Mouse (Mus musculus) CH12.LX (cell line): ENCODE results near the gene Il6st. TPM values are rescaled to one million over a fixed set of nuclear protein-coding genes. Genes with fewer than 3 reads are reported as not detected.

ENCODE experiments used
- DNase-seq: peaks from one replicate; pipeline ENCODE4 v3.0.0-alpha.2; 2013; ENCODE audit errors: extremely low read depth
- H3K27ac ChIP-seq: 2 replicates; pipeline ENCODE4 v1.5.1; 2012; ENCODE audit warnings: low read depth, mild to moderate bottlenecking, control low read depth, moderate library complexity; ENCODE audit not compliant: insufficient read depth
- H3K27me3 ChIP-seq: replicated peaks from 2 replicates; pipeline ENCODE3; 2012; ENCODE audit warnings: inconsistent platforms
- H3K36me3 ChIP-seq, 2 experiments: replicated peaks in 1 of 2; 2 replicates each; pipeline versions ENCODE3 to v1.6.1; 2012; ENCODE audit warnings: inconsistent platforms in 1 of 2, low read length in 1 of 2, mild to moderate bottlenecking in 1 of 2, mixed read lengths in 1 of 2, moderate library complexity in 1 of 2; ENCODE audit not compliant: control insufficient read depth in 1 of 2, insufficient read depth in 1 of 2
- H3K4me1 ChIP-seq, 2 experiments: 2 replicates each; pipeline ENCODE4 v1.6.1; 2012; ENCODE audit warnings: inconsistent platforms in 1 of 2, moderate library complexity in 1 of 2; ENCODE audit not compliant: insufficient read depth in 2 of 2, control insufficient read depth in 1 of 2
- H3K4me2 ChIP-seq: 2 replicates; pipeline ENCODE4 v1.6.1; 2012; ENCODE audit warnings: low read depth, mild to moderate bottlenecking, control low read depth; ENCODE audit not compliant: poor library complexity, insufficient read depth, severe bottlenecking
- H3K4me3 ChIP-seq, 3 experiments: fragments of 150-350 bp in 1 of 3; sonication (generic) in 1 of 3; replicated peaks in 1 of 3; 2 replicates each; pipeline versions ENCODE3 to v1.5.1; 2011 to 2012; ENCODE audit warnings: low read depth in 2 of 3, low read length in 2 of 3, mild to moderate bottlenecking in 2 of 3, moderate library complexity in 2 of 3, control low read depth in 1 of 3, improper control_type of control experiment in 1 of 3, inconsistent platforms in 1 of 3, mixed read lengths in 1 of 3; ENCODE audit not compliant: poor library complexity in 1 of 3
- H3K79me2 ChIP-seq: replicated peaks from 2 replicates; pipeline ENCODE4 v1.6.1; 2012; ENCODE audit warnings: mild to moderate bottlenecking, moderate library complexity; ENCODE audit not compliant: control insufficient read depth, poor library complexity, insufficient read depth, severe bottlenecking; ENCODE audit errors: extremely low read depth
- H3K9ac ChIP-seq: 2 replicates; pipeline ENCODE4 v1.6.1; 2012; ENCODE audit warnings: low read depth, mild to moderate bottlenecking, control low read depth, moderate library complexity; ENCODE audit not compliant: insufficient read depth
- H3K9me3 ChIP-seq: replicated peaks from 2 replicates; pipeline ENCODE3; 2012; ENCODE audit warnings: low read length, inconsistent platforms, mixed read lengths
- BHLHE40 ChIP-seq: IDR thresholded peaks from 2 replicates; pipeline ENCODE4 v1.6.1; 2011; ENCODE audit warnings: mild to moderate bottlenecking, low read depth, low read length, improper control_type of control experiment
- ELF1 ChIP-seq: IDR thresholded peaks from 2 replicates; pipeline ENCODE4 v1.6.1; 2014; ENCODE audit warnings: low read depth, mild to moderate bottlenecking, inconsistent platforms, low read length, improper control_type of control experiment
- HCFC1 ChIP-seq: IDR thresholded peaks from 2 replicates; pipeline ENCODE4 v1.6.1; 2012; ENCODE audit warnings: low read depth, mild to moderate bottlenecking, inconsistent platforms, low read length, improper control_type of control experiment
- IRF4 ChIP-seq: IDR thresholded peaks from 2 replicates; pipeline ENCODE4 v1.6.1; 2014; ENCODE audit warnings: low read depth, mild to moderate bottlenecking, inconsistent platforms, low read length, improper control_type of control experiment
- JUN ChIP-seq: IDR thresholded peaks from 2 replicates; pipeline ENCODE4 v1.6.1; 2011; ENCODE audit warnings: low read depth, mild to moderate bottlenecking, low read length, improper control_type of control experiment, moderate library complexity; ENCODE audit not compliant: insufficient read depth
- JUND ChIP-seq: conservative IDR thresholded peaks from 2 replicates; pipeline ENCODE4 v1.6.1; 2011; ENCODE audit warnings: low read depth, low read length, improper control_type of control experiment
- KAT2A ChIP-seq: IDR thresholded peaks from 2 replicates; pipeline ENCODE4 v1.6.1; 2012; ENCODE audit warnings: low read length, improper control_type of control experiment, inconsistent platforms; ENCODE audit not compliant: insufficient replicate concordance
- MEF2A ChIP-seq: IDR thresholded peaks from 2 replicates; pipeline ENCODE4 v1.6.1; 2014; ENCODE audit warnings: low read depth, mild to moderate bottlenecking, inconsistent platforms, low read length, improper control_type of control experiment, borderline replicate concordance
- MXI1 ChIP-seq: IDR thresholded peaks from 2 replicates; pipeline ENCODE4 v1.6.1; 2011; ENCODE audit warnings: mild to moderate bottlenecking, low read depth, low read length, improper control_type of control experiment
- MYC ChIP-seq: IDR thresholded peaks from 2 replicates; pipeline ENCODE4 v1.6.1; 2011; ENCODE audit warnings: low read depth, mild to moderate bottlenecking, improper control_type of control experiment, low read length
- PAX5 ChIP-seq: IDR thresholded peaks from 2 replicates; pipeline ENCODE4 v1.6.1; 2012; ENCODE audit warnings: low read length, inconsistent platforms, mixed read lengths
- RAD21 ChIP-seq: IDR thresholded peaks from 2 replicates; pipeline ENCODE4 v1.6.1; 2011; ENCODE audit warnings: low read depth, mild to moderate bottlenecking, low read length, improper control_type of control experiment, moderate library complexity
- RCOR1 ChIP-seq: conservative IDR thresholded peaks from 2 replicates; pipeline ENCODE4 v1.6.1; 2012; ENCODE audit warnings: low read depth, mild to moderate bottlenecking, inconsistent platforms, low read length, improper control_type of control experiment
- SIN3A ChIP-seq: IDR thresholded peaks from 2 replicates; pipeline ENCODE4 v1.6.1; 2012; ENCODE audit warnings: low read length, improper control_type of control experiment, inconsistent platforms
- SMC3 ChIP-seq: IDR thresholded peaks from 2 replicates; pipeline ENCODE4 v1.6.1; 2011; ENCODE audit warnings: low read depth, low read length, improper control_type of control experiment
- TCF12 ChIP-seq: IDR thresholded peaks from 2 replicates; pipeline ENCODE4 v1.6.1; 2014; ENCODE audit warnings: low read depth, mild to moderate bottlenecking, inconsistent platforms, low read length, improper control_type of control experiment
- UBTF ChIP-seq: IDR thresholded peaks from 2 replicates; pipeline ENCODE4 v1.6.1; 2012; ENCODE audit warnings: low read depth, mild to moderate bottlenecking, inconsistent platforms, low read length, improper control_type of control experiment, moderate library complexity
- USF1 ChIP-seq: IDR thresholded peaks from 2 replicates; pipeline ENCODE4 v1.6.1; 2014; ENCODE audit warnings: low read depth, mild to moderate bottlenecking, inconsistent platforms, low read length, improper control_type of control experiment
- USF2 ChIP-seq: conservative IDR thresholded peaks from 2 replicates; pipeline ENCODE4 v1.6.1; 2011; ENCODE audit warnings: low read depth, low read length, improper control_type of control experiment
- ZKSCAN1 ChIP-seq: IDR thresholded peaks from 2 replicates; pipeline ENCODE4 v1.6.1; 2012; ENCODE audit warnings: low read depth, inconsistent platforms, low read length, improper control_type of control experiment, borderline replicate concordance
- ZNF384 ChIP-seq: IDR thresholded peaks from 2 replicates; pipeline ENCODE4 v1.6.1; 2012; ENCODE audit warnings: low read depth, low read length, improper control_type of control experiment, inconsistent platforms
- dilution Hi-C: fragments of 300-500 bp; cut with MboI; formaldehyde crosslinking; loops from 2 replicates; pipeline ENCODE4 v1.14.3; 2020; ENCODE audit warnings: low sequenced_read_pairs; ENCODE audit not compliant: extremely low pct_unique_long_range_greater_than_20kb, extremely low pct_ligation_motif_present
- in situ Hi-C: fragments of 300-500 bp; cut with MboI; formaldehyde crosslinking; loops from 3 replicates; pipeline ENCODE4 v1.14.3; 2019; ENCODE audit warnings: low sequenced_read_pairs, low pct_ligation_motif_present, low pct_unique_long_range_greater_than_20kb, mixed read lengths
- polyA plus RNA-seq: library from polyadenylated mRNA; unstranded; fragments of >175 nt; gene quantifications from 2 replicates; pipeline ENCODE4 v1.2.1, GENCODE M21; 2012; ENCODE audit warnings: low read depth; ENCODE audit not compliant: insufficient read length
- total RNA-seq, 2 experiments: library from RNA; depleted of rRNA; stranded (reverse); fragments of 300-350 nt in 1 of 2; fragments of >200 nt in 1 of 2; gene quantifications; 2 replicates each; pipeline ENCODE4 v1.2.3; 2012 to 2014

The Il6st gene
- total and polyA plus RNA-seq, 3 experiments: 3.5 to 7.6 (median 5.7) TPM

DNA sequence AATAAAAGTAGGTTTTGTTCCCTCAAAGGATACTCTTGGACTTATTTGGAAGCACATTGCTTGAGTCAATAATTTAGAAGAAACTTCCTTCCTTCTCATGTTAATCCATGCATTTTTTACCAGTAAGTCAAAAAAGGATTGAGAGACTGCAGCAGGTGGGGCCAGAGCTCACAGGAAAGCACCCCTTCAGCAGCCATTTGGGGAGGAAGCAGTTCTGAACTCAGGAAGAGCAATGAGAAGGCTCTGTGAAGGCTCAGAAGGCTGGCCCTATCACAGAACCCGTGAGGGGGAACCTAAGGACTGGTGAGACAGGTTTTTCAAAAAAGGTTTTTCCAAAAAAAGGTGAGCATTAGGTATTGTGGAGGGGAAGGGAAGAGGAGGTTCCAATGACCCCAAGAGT is 50.7 kb downstream of the Il6st start:
- Histone ChIP-seq H3K9ac (no peak overlapping the region), H3K36me3 (no peaks in the 10 kb centered on the region), H3K27me3 (no peaks in the 10 kb centered on the region), H3K4me2 (no peak overlapping the region), H3K79me2 (no peaks in the 10 kb centered on the region), H3K27ac (no peak overlapping the region), H3K4me3 (no peak overlapping the region), H3K4me1 (peaks cover 0 to 17% of the 10 kb centered on the region in 2 experiments; a peak in 3 of 4 replicates), H3K9me3 (no peaks in the 10 kb centered on the region)
- no peak for DNase-seq
- TF ChIP-seq MEF2A (no peak), ZKSCAN1 (no peak), PAX5 (no peak), USF1 (no peak), USF2 (no peak), HCFC1 (no peak), MYC (no peak), ZNF384 (no peak), RAD21 (no peak), TCF12 (no peak), BHLHE40 (no peak), KAT2A (no peak), IRF4 (no peak), JUN (no peak), ELF1 (no peak), MXI1 (no peak)
- in situ Hi-C loops (no loop called here), dilution Hi-C loops (no loop called here)

DNA sequence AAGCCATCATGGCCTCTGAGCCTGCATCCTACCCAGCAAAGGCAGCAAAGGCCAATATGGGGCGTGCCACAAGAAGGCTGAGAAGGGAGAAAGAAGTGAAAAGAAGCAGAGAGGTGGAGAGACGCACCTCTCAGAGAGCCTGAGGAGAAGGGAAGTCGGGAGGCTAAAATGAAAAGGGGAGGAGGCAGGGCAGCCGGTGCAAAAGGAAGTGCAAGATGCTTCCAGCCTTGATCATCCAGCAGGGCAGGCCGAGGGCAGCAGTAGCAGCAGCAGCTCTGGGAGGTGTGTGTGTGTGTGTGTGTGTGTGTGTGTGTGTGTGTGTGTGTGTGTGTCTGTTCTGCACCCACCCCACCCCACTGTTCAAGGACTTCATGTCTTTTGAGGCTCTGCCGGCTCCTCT is 58.4 kb downstream of the Il6st start:
- H3K4me1 ChIP-seq: peaks cover 3 to 10% of the 10 kb centered on the region in 2 experiments; a peak in 3 of 4 replicates
- no peak overlapping the region for H3K27ac ChIP-seq
- in situ Hi-C loops (loop anchor here (5.0 kb wide), 1 partner anchor 230 kb away; no protein-coding TSS in a partner anchor), dilution Hi-C loops (no loop called here)
- H3K79me2 ChIP-seq: no peaks in the 10 kb centered on the region
- no peak for DNase-seq
- no peak overlapping the region for H3K4me3 ChIP-seq
- TF ChIP-seq SIN3A (no peak), JUND (no peak), RCOR1 (no peak), IRF4 (no peak), ZNF384 (no peak), UBTF (no peak), ZKSCAN1 (no peak), USF2 (no peak), ELF1 (no peak), KAT2A (no peak), SMC3 (no peak), RAD21 (no peak)
- peaks cover 6% of the 10 kb centered on the region for H3K9me3 ChIP-seq
- H3K4me2 ChIP-seq: no peak overlapping the region
- H3K9ac ChIP-seq: no peak overlapping the region
- H3K36me3 ChIP-seq: no peaks in the 10 kb centered on the region
- H3K27me3 ChIP-seq: no peaks in the 10 kb centered on the region
